Mouse (Mus musculus) heart, postnatal 4 days (tissue): ENCODE results near the gene Ppp1r1b. TPM values are rescaled to one million over a fixed set of nuclear protein-coding genes. Genes with fewer than 3 reads are reported as not detected.

Experiments
- DNase-seq: peaks from one replicate; pipeline ENCODE4 v3.0.0; 2021
- total RNA-seq, 2 experiments: library from RNA; stranded (reverse); gene quantifications; 2 replicates each; pipeline ENCODE4 v1.2.3; 2021

The Ppp1r1b gene
- total RNA-seq, 2 experiments from 2014 or later, result 19.1 to 21.2 TPM

GRCm38 (mm10) chr11:98328371-98329069 lies 19.7 kb upstream of the Ppp1r1b start:
- DNase-seq, result no peak

GRCm38 (mm10) chr11:98329081-98329959 lies 18.9 kb upstream of the Ppp1r1b start, which contains the start of gene Neurod2:
TSS of gene Neurod2 (minus strand) at chr11:98329648.
- no peak for DNase-seq

GRCm38 (mm10) chr11:98329960-98330744 lies 18.1 kb upstream of the Ppp1r1b start:
- no peak for DNase-seq

- no peak for DNase-seq
Measured at GRCm38 (mm10) chr11:98330745-98331204, 17.4 kb upstream of the Ppp1r1b start.

- DNase-seq, result no peak
Measured at GRCm38 (mm10) chr11:98331401-98331800, 16.8 kb upstream of the Ppp1r1b start.

GRCm38 (mm10) chr11:98332186-98332585 lies 16.0 kb upstream of the Ppp1r1b start:
- no peak for DNase-seq

- DNase-seq, result no peak
Measured at GRCm38 (mm10) chr11:98332841-98333240, 15.4 kb upstream of the Ppp1r1b start.

GRCm38 (mm10) chr11:98333263-98333696 lies 14.9 kb upstream of the Ppp1r1b start:
- no peak for DNase-seq

- no peak for DNase-seq
Measured at GRCm38 (mm10) chr11:98333981-98334741, 14.0 kb upstream of the Ppp1r1b start.

GRCm38 (mm10) chr11:98335250-98335649 lies 13.0 kb upstream of the Ppp1r1b start:
- no peak for DNase-seq

- DNase-seq, result no peak
Measured at GRCm38 (mm10) chr11:98336245-98337107, 11.7 kb upstream of the Ppp1r1b start.

GRCm38 (mm10) chr11:98338507-98338961 lies 9.7 kb upstream of the Ppp1r1b start:
- DNase-seq, result peak; percentile 62

- DNase-seq, result no peak
Measured at GRCm38 (mm10) chr11:98339071-98339501, 9.1 kb upstream of the Ppp1r1b start.

GRCm38 (mm10) chr11:98339679-98340287 lies 8.4 kb upstream of the Ppp1r1b start:
- no peak for DNase-seq

GRCm38 (mm10) chr11:98340597-98340996 lies 7.6 kb upstream of the Ppp1r1b start:
- no peak for DNase-seq

- no peak for DNase-seq
Measured at GRCm38 (mm10) chr11:98341174-98341573, 7.0 kb upstream of the Ppp1r1b start.

GRCm38 (mm10) chr11:98342000-98342945 lies 5.9 kb upstream of the Ppp1r1b start:
- peak; percentile 98 for DNase-seq

GRCm38 (mm10) chr11:98345253-98345652 lies 3.0 kb upstream of the Ppp1r1b start:
- DNase-seq, result peak; percentile 89

GRCm38 (mm10) chr11:98346168-98346567 lies 2.0 kb upstream of the Ppp1r1b start:
- DNase-seq, result no peak
